ENCODE assay signal across 16 mouse cellular contexts in genomic region chr4:16357792-16358191, GRCm38 (mm10).
DNase-seq lines count a peak whose midpoint lies in the region; ATAC-seq and TF ChIP-seq lines count a peak whose summit lies in the region.
"Had no signal": no experiment of that assay in that cellular context is flagged by ENCODE, and none has a peak within 500 bp of the region (broad histone marks: within the 10 kb centered on the region; RNA-seq: fewer than 3 reads in every experiment).

No protein-coding gene starts in this region.

- peak; percentile 39; the same call in 1 of the 2 replicates for ATAC-seq in heart, embryonic 15.5 days (replicated peaks; ENCODE audit: insufficient number of reproducible peaks, insufficient read depth, low FRiP score, low read depth)
- peak; percentile 56; the same call in 1 of the 2 replicates for ATAC-seq in midbrain, postnatal 0 days (ENCODE audit: low FRiP score)
- ATAC-seq: intestine, embryonic 16.5 days had no signal

- no peak overlapping the region for H3K9ac ChIP-seq in heart, embryonic 15.5 days
- no peak overlapping the region for H3K9ac ChIP-seq in midbrain, postnatal 0 days (replicated peaks; ENCODE audit: low read length, poor library complexity, severe bottlenecking)
- H3K9ac ChIP-seq: kidney, embryonic 15.5 days had no signal

- no peak for TF ChIP-seq POLR2A in thymus, adult 2 months (IDR thresholded peaks at IDR 0.05; ENCODE audit: control insufficient read depth, extremely low read depth, insufficient read depth, low read length, poor library complexity)

- peak; percentile 22 for DNase-seq in cerebellum, adult 9-10 months
- DNase-seq in cerebellum, adult 9-11 months, result no peak
- no peak for DNase-seq in heart, adult 18-20 months
- DNase-seq in retina, postnatal 7 days (ENCODE audit: low read depth, low spot score), result peak; percentile 2
- DNase-seq in retina, postnatal 1 day, result no peak
- peak; percentile 21 for DNase-seq in midbrain, postnatal 0 days (ENCODE audit: low spot score)
- DNase-seq in thymus, adult 2 months, result no peak
- DNase-seq: adrenal gland, postnatal 10 days; cerebellum, postnatal 25 days; lung, adult 2 months; lung, postnatal 36 days; right cerebral cortex, adult 18-20 months had no signal

- H3K4me1 ChIP-seq in heart, embryonic 15.5 days (replicated peaks), result 0 out of 2 replicates have a peak, but pooled peaks cover 5% of the 10 kb centered on the region
- no peaks in the 10 kb centered on the region for H3K4me1 ChIP-seq in midbrain, postnatal 0 days (ENCODE audit: insufficient read depth, low read length)
- H3K4me1 ChIP-seq in thymus, adult 2 months (replicated peaks; ENCODE audit: control insufficient read depth, insufficient read depth, low read length), result no peaks in the 10 kb centered on the region
- H3K4me1 ChIP-seq: kidney, embryonic 15.5 days had no signal

- TF ChIP-seq CTCF in midbrain, postnatal 0 days (IDR thresholded peaks at IDR 0.05), result no peak
- no peak for TF ChIP-seq CTCF in thymus, adult 2 months (IDR thresholded peaks at IDR 0.05; ENCODE audit: borderline replicate concordance, control insufficient read depth, extremely low read depth, insufficient read depth, low read length, poor library complexity)

- no peak overlapping the region for H3K27ac ChIP-seq in heart, embryonic 15.5 days
- no peak overlapping the region for H3K27ac ChIP-seq in midbrain, postnatal 0 days (ENCODE audit: low read depth, low read length)
- no peak overlapping the region for H3K27ac ChIP-seq in thymus, adult 2 months (ENCODE audit: control insufficient read depth, insufficient read depth, low read length)
- H3K27ac ChIP-seq: kidney, embryonic 15.5 days had no signal

- 37% methylated on average over 2 of the region's 2 CpGs for WGBS in heart, embryonic 15.5 days
- 23% methylated on average over 2 of the region's 2 CpGs for WGBS in midbrain, postnatal 0 days
- 88% methylated on average over 2 of the region's 2 CpGs for WGBS in thymus, adult 2 months

- no peaks in the 10 kb centered on the region for H3K9me3 ChIP-seq in heart, embryonic 15.5 days (replicated peaks)
- no peaks in the 10 kb centered on the region for H3K9me3 ChIP-seq in midbrain, postnatal 0 days (ENCODE audit: low read length)
- H3K9me3 ChIP-seq: kidney, embryonic 15.5 days had no signal

- no peak overlapping the region for H3K4me3 ChIP-seq in heart, embryonic 15.5 days
- H3K4me3 ChIP-seq in midbrain, postnatal 0 days (ENCODE audit: low read depth, low read length), result no peak overlapping the region
- H3K4me3 ChIP-seq in thymus, adult 2 months (ENCODE audit: control insufficient read depth, insufficient read depth, low read length), result no peak overlapping the region
- H3K4me3 ChIP-seq: kidney, embryonic 15.5 days had no signal

- no peaks in the 10 kb centered on the region for H3K36me3 ChIP-seq in heart, embryonic 15.5 days
- no peaks in the 10 kb centered on the region for H3K36me3 ChIP-seq in midbrain, postnatal 0 days (ENCODE audit: insufficient read depth, low read length)
- H3K36me3 ChIP-seq in thymus, adult 2 months (ENCODE audit: control insufficient read depth, insufficient read depth, low read length), result no peaks in the 10 kb centered on the region
- H3K36me3 ChIP-seq: kidney, embryonic 15.5 days had no signal

- H3K4me2 ChIP-seq in heart, embryonic 15.5 days, result no peak overlapping the region
- no peak overlapping the region for H3K4me2 ChIP-seq in midbrain, postnatal 0 days (ENCODE audit: low read depth, low read length, poor library complexity, severe bottlenecking)
- H3K4me2 ChIP-seq: heart, embryonic 11.5 days; kidney, embryonic 15.5 days had no signal

- H3K27me3 ChIP-seq in heart, embryonic 15.5 days, result no peaks in the 10 kb centered on the region
- H3K27me3 ChIP-seq in midbrain, postnatal 0 days (ENCODE audit: insufficient read depth, low read length), result no peaks in the 10 kb centered on the region
- H3K27me3 ChIP-seq in thymus, adult 2 months (ENCODE audit: control insufficient read depth, insufficient read depth, low read length), result no peaks in the 10 kb centered on the region
- H3K27me3 ChIP-seq: kidney, embryonic 15.5 days had no signal

Comparison
In these comparisons a context has a peak if more than half of its experiments do, and no peak if none do; other contexts are left out.
1. DNase-seq: peak in cerebellum, adult 9-10 months (single experiment), retina, postnatal 7 days (single experiment) and midbrain, postnatal 0 days (single experiment); none in cerebellum, adult 9-11 months (single experiment), heart, adult 18-20 months (0 of 2), retina, postnatal 1 day (single experiment) and thymus, adult 2 months (single experiment).